Mouse (Mus musculus): ENCODE results near the gene Sh3bp4.

- TF ChIP-seq CTCF (IDR thresholded peaks at IDR 0.05; ENCODE audit: extremely low read depth, insufficient read depth, insufficient read length, insufficient replicate concordance): no peak
- TF ChIP-seq POLR2A (IDR thresholded peaks at IDR 0.05; ENCODE audit: low read depth, low read length): no peak
Measured at GRCm38 (mm10) chr1:89093696-89094095, 23.5 kb downstream of the Sh3bp4 start.
